Mouse (Mus musculus): ENCODE measurements around the gene Olfr97. TPM values are rescaled to one million over a fixed set of nuclear protein-coding genes. Genes with fewer than 3 reads are reported as not detected.

Gene Olfr97
- not detected for total RNA-seq (2023)

DNA sequence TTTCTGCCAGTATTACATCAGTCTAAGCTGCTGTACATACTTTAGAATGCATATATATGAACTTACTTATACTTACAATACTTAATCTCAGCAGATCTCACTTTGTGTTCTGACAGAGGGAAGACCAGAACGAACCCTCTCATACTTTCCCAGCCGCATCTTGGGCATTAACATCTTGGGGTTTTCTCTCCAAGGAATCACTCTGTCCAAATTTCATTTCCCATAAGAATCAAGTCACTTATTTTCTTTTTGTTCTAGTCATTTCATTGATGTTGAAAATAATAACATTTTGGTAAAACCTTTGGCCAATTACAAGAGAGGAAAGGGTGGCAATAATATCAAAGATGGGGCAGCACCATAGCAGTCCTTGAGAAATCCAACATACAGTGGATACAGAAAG is at the start of gene Olfr97:
Olfr97 (minus strand) TSS at position 101 of the 400 bp plus-strand sequence.

DNA sequence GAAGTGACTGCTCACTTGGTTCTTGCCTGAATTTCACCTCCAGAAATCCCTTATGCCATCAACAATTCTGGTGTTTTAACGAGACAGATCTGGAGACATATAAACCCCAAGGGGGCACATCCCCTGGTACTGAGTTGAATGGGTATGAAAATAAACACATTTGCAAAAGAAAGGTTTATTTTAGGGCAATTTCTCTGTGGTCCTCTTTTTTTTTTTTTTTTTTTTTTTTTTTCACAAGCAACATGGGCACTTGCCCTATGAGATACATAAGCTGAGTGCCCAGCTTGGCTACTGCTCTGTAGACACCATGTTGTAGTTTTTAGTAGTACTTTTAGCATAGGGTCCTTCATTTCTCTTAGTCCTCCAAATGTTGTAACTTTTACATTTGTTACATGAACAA is 46.2 kb upstream of the Olfr97 start, which contains the start of gene Olfr99:
Olfr99 (minus strand) TSS at position 101 of the 400 bp plus-strand sequence.

DNA sequence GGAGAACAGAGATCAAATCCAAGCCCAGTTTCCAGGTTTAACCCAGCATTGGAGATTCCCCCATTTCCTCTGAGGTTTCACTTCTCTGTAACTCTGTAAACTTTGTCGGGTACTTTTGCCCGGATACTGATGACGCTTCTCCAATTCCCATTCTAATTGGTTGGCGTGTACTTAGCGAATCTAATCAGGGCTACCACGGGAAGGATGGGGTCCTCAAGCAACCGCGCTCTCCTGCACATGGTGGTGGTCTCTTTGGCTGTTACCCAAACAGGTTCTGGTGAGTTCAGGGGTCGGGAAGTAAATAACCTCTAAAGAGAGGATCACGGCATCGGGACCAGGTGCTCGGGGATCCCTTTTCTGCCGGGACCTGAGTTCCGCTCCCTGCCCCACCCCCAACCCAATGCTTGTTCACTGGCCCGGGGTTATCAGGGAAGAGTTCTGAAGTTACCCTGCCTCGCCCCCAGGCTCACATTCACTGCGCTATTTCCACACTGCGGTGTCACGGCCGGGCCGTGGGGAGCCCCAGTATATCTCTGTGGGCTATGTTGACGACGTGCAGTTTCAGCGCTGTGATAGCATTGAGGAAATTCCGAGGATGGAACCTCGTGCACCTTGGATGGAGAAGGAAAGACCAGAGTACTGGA is 33.0 kb upstream of the Olfr97 start, which contains the start of gene H2-M3:
H2-M3 (plus strand) TSS at position 163 of the 644 bp plus-strand sequence.

DNA sequence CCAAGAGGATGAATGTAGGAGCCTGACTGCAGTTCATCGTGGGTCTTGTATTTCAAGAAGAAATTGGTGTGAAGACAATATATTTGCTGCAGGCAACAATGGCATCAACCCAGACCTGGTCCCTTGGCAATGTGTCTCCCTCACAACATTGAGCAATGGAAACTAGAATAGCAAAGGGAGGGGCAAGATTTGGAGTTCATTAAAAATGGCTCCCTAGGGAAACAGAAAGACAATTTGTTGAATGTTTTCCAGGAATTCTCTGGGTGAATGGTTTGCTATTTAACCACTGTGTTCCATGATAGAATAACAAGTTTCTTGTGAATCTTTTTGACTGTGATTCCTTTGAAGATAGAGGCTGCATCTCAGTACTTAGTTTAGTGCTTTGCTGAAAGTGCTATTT is 26.5 kb upstream of the Olfr97 start, which contains the start of gene Olfr98:
Olfr98 (minus strand) TSS at position 124 of the 400 bp plus-strand sequence.

DNA sequence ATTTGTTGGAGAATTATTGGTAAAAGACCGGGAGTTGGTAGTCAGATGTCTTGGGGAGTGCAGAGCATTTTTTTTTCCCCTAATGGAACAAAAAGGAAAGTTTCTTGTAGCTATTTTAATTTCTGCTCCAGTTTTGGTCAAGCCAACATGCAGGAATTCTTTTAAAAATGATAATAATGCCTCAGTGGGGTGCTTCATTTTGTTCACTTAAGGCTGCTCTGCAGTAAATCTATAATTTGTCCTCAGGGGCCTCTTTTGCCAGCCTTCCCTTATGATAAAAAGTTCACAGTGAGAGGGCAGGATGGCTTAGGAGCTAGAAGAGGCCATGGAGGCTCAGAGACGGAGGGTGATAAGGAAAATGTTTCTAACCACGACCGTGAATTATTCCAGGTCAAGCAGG is 17.3 kb downstream of the Olfr97 start, which contains the start of gene Olfr96:
Olfr96 (plus strand) TSS at position 301 of the 400 bp plus-strand sequence.

GRCm38 (mm10) chr17:37213018-37213417 is 24.1 kb downstream of the Olfr97 start, which contains the start of gene Olfr95:
Olfr95 (minus strand) TSS chr17:37213118.

DNA sequence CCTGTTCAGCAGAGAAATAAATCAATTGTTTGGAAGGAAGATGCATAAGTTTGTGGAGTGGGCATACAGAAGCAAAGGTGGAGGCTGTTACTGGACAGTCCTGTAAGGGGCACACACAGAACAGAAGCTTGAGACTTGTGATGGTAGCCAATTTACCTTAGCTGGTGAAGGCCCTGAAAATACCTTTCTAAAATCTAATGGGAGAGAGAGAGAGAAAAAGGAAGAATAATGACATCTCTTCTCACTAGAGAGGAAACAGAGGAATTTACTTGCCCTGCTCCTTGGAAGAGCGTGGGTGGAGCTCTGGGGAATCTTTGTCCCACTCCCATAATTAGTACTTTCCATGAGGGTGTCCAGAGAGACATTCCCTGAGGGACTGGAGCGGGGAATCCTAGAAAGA is 36.2 kb downstream of the Olfr97 start, which contains the start of gene Olfr94:
Olfr94 (minus strand) TSS at position 101 of the 400 bp plus-strand sequence.

DNA sequence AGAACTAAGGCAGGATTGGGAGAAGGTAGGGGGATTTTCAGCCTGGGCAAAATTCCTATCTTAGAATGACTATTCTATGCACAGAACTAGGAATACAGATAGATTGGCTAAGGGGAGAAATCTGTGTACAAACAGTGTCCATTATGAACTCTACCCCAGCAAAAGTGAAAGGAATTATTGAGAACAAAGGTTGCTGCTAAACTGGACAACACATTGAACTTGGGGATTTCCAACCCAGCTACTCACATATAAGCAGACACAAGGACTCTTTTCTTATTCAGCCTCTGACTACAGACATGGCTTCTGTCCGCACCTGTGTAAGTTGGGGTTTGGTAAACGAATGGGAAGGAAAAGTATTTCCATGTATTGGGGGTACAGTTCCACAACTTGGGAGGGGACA is 43.5 kb downstream of the Olfr97 start, which contains the start of gene Ubd:
Ubd (plus strand) TSS at position 237 of the 400 bp plus-strand sequence.

Other genes with a start within 250 kb of the Olfr97 start
- not detected for gene H2-M5, start 247.8 kb downstream of the Olfr97 start, total RNA-seq (2023)
- under 1 TPM in 1 of 2 experiments, not detected in 1; 0.24 TPM for gene Zfp57, start 236.2 kb downstream of the Olfr97 start, total RNA-seq (2023)
- not detected for gene Mog, start 213.9 kb downstream of the Olfr97 start, total RNA-seq (2023)
- gene Gabbr1, start 191.4 kb downstream of the Olfr97 start, total RNA-seq (2023) = 10 to 100 TPM; 87.9 to 96.0 TPM
- under 1 TPM in 1 of 2 experiments, not detected in 1; 0.24 TPM for gene Olfr90, start 148.8 kb downstream of the Olfr97 start, total RNA-seq (2023)
- gene Olfr91, start 139.1 kb downstream of the Olfr97 start, total RNA-seq (2023) = not detected
- gene Olfr92, start 117.2 kb downstream of the Olfr97 start, total RNA-seq (2023) = not detected
- not detected for gene Olfr93, start 75.8 kb downstream of the Olfr97 start, total RNA-seq (2023)
- gene Ubd, start 43.4 kb downstream of the Olfr97 start, total RNA-seq (2023) = not detected
- gene Olfr94, start 36.3 kb downstream of the Olfr97 start, total RNA-seq (2023) = not detected
- not detected for gene Olfr95, start 24.2 kb downstream of the Olfr97 start, total RNA-seq (2023)
- gene Olfr96, start 17.2 kb downstream of the Olfr97 start, total RNA-seq (2023) = not detected
- gene Olfr98, start 26.4 kb upstream of the Olfr97 start, total RNA-seq (2023) = not detected
- 1 to 10 TPM; 4.0 to 5.0 TPM for gene H2-M3, start 32.9 kb upstream of the Olfr97 start, total RNA-seq (2023)
- not detected for gene Olfr99, start 46.1 kb upstream of the Olfr97 start, total RNA-seq (2023)
- not detected for gene Olfr101, start 67.0 kb upstream of the Olfr97 start, total RNA-seq (2023)
- gene Olfr102, start 79.7 kb upstream of the Olfr97 start, total RNA-seq (2023) = not detected
- not detected for gene Olfr103, start 102.4 kb upstream of the Olfr97 start, total RNA-seq (2023)
- gene Olfr104-ps, start 122.3 kb upstream of the Olfr97 start, total RNA-seq (2023) = not detected
- not detected for gene Olfr105-ps, start 141.7 kb upstream of the Olfr97 start, total RNA-seq (2023)
- gene Olfr106-ps, start 153.1 kb upstream of the Olfr97 start, total RNA-seq (2023) = not detected
- gene Olfr107, start 161.9 kb upstream of the Olfr97 start, total RNA-seq (2023) = not detected
- not detected for gene Olfr108, start 208.2 kb upstream of the Olfr97 start, total RNA-seq (2023)
- not detected for gene Olfr109, start 221.6 kb upstream of the Olfr97 start, total RNA-seq (2023)
- not detected for gene H2-M2, start 246.2 kb upstream of the Olfr97 start, total RNA-seq (2023)

Data from neutrophil, adult 83 days (primary cell).